Mouse (Mus musculus): ENCODE results near the gene Slc12a4. TPM values are rescaled to one million over a fixed set of nuclear protein-coding genes. Genes with fewer than 3 reads are reported as not detected.

Slc12a4 gene
- polyA plus RNA-seq, 1 experiment from 2014 or later, result 29.2 TPM

DNA sequence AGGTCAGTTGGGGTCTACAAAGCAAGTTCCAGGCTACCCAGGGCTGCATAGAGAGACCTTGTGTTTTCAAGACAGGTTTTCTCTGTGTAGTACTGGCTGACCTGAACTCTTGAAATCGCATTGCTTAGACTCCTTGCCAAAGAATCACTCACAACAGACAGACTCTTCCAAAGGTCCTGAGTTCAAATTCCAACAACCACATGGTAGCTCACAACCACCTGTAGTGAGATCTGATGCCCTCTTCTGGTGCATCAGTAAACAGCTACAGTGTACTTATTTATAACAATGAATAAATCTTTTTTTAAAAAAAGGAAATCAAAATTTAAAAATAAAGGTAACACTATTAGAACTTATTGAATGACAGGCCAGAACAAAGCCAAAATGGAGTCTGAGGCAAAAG, 15.2 kb upstream of the Slc12a4 start:
- TF ChIP-seq EP300 (IDR thresholded peaks at IDR 0.05) (no peak), CTCF (IDR thresholded peaks at IDR 0.05) (0 out of 2 replicates have a peak, but pooled peaks have one; percentile 11)
- Histone ChIP-seq H3K4me3 (ENCODE audit: low read depth, low read length) (no peak overlapping the region), H3K27me3 (replicated peaks; ENCODE audit: insufficient read depth, low read length) (no peaks in the 10 kb centered on the region), H3K4me2 (replicated peaks; ENCODE audit: low read depth, low read length) (no peak overlapping the region), H3K36me3 (ENCODE audit: insufficient read depth, low read length) (no peaks in the 10 kb centered on the region), H3K27ac (ENCODE audit: low read length) (no peak overlapping the region), H3K9ac (replicated peaks; ENCODE audit: low read depth) (no peak overlapping the region), H3K4me1 (ENCODE audit: insufficient read depth, low read depth, low read length) (no peaks in the 10 kb centered on the region), H3K9me3 (ENCODE audit: low read length) (no peaks in the 10 kb centered on the region)
- DNase-seq (ENCODE audit: low spot score), result no peak
- no peak for ATAC-seq
- 84% methylated on average over 1 of the region's 1 CpGs for WGBS

DNA sequence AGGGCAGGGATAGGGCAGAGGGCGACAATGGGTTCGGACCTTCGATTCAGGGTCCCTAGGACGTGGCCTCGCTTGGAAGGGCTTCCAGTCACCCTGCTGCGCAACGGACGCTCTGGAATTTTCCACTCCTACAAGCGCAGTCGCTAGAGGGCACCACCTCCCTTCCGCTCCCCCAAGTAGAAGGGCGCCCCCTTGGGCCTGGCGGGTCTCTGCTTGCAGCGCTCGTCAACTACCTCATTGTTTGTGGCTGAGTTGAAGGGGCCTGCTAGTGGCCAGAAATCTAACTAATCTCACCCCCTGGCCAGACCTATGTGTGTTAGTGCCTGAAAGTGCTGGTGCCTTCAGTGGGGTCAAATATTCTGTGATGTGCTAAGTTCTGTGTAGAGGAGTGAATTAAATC, 13.4 kb upstream of the Slc12a4 start, which contains the start of gene Dpep3:
Gene Dpep3 (minus strand): TSS at position 105 of the 400 bp plus-strand sequence.
- Histone ChIP-seq H3K4me3 (ENCODE audit: low read depth, low read length) (no peak within 1 kb of the TSS), H3K4me1 (ENCODE audit: insufficient read depth, low read depth, low read length) (no peaks in the 10 kb centered on the region), H3K4me2 (replicated peaks; ENCODE audit: low read depth, low read length) (no peak within 1 kb of the TSS), H3K27ac (ENCODE audit: low read length) (no peak within 1 kb of the TSS), H3K9ac (replicated peaks; ENCODE audit: low read depth) (no peak within 1 kb of the TSS), H3K27me3 (replicated peaks; ENCODE audit: insufficient read depth, low read length) (no peaks in the 10 kb centered on the region), H3K9me3 (ENCODE audit: low read length) (no peaks in the 10 kb centered on the region), H3K36me3 (ENCODE audit: insufficient read depth, low read length) (no peaks in the 10 kb centered on the region)
- ATAC-seq, result no peak
- no peak for TF ChIP-seq CTCF (IDR thresholded peaks at IDR 0.05)
- TF ChIP-seq EP300 (IDR thresholded peaks at IDR 0.05), result no peak
- WGBS, result 94% methylated on average over 15 of the region's 15 CpGs
- no peak for DNase-seq (ENCODE audit: low spot score)

DNA sequence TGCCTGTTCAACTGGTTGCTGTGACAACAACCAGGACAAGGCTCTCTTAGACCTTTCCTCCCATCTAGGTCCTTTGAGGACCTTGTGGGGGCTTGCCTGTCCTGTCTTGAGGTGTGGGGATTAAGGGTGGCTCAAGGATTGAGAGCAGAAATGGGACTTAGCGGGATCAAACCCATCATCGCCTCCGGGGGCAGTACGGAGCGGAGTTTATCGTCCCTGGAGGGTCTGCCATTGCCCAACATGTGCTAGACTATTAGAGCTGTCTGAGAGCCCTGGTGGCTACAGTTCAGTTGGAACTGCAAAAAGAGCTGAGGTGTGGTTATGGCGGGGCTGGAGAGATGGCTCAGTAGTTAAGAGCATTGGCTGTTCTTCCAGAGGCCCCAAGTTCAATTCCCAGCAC, 9.5 kb upstream of the Slc12a4 start:
- Histone ChIP-seq H3K27me3 (replicated peaks; ENCODE audit: insufficient read depth, low read length) (no peaks in the 10 kb centered on the region), H3K9ac (replicated peaks; ENCODE audit: low read depth) (no peak overlapping the region), H3K4me1 (ENCODE audit: insufficient read depth, low read depth, low read length) (no peaks in the 10 kb centered on the region), H3K4me2 (replicated peaks; ENCODE audit: low read depth, low read length) (no peak overlapping the region), H3K9me3 (ENCODE audit: low read length) (no peaks in the 10 kb centered on the region), H3K27ac (ENCODE audit: low read length) (no peak overlapping the region), H3K36me3 (ENCODE audit: insufficient read depth, low read length) (no peaks in the 10 kb centered on the region), H3K4me3 (ENCODE audit: low read depth, low read length) (no peak overlapping the region)
- WGBS, result 68% methylated on average over 7 of the region's 7 CpGs
- DNase-seq (ENCODE audit: low spot score), result no peak
- TF ChIP-seq CTCF (IDR thresholded peaks at IDR 0.05), result peak; percentile 28; the same call in 1 of the 2 replicates
- TF ChIP-seq EP300 (IDR thresholded peaks at IDR 0.05), result no peak
- ATAC-seq, result no peak

DNA sequence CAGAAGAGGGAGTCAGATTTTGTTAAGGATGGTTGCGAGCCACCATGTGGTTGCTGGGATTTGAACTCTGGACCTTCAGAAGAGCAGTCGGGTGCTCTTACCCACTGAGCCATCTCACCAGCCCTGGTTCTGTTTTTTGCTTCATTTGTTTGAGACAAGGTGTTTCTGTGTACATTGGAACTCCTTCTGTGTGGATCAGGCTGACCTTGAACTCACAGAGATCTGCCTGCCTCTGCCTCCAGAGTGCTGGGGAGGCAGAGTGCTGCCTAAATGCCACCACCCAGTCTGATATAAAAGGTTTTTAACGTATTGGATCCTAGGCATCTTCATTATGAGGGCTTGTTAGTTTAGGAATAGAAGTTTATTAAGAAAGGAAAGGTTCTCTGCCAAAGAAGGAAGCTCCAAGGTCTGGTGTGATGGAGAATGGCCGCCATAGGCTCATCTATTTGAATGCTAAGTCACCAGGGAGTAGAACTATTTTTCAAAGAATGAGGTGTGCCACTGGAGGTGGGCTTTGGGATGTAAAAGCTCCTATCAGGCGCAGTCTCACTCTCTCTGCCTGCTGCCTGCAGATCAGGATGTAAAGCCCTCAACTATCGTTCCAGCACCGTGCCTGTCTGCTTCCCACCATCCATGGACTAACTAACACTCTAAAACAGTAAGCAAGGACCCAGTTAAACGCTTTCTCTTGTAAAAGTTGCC, 5.3 kb upstream of the Slc12a4 start:
- Histone ChIP-seq H3K36me3 (ENCODE audit: insufficient read depth, low read length) (no peaks in the 10 kb centered on the region), H3K4me1 (ENCODE audit: insufficient read depth, low read depth, low read length) (no peaks in the 10 kb centered on the region; the same call in 1 of the 2 replicates), H3K4me3 (ENCODE audit: low read depth, low read length) (no peak overlapping the region), H3K27ac (ENCODE audit: low read length) (no peak overlapping the region), H3K9me3 (ENCODE audit: low read length) (no peaks in the 10 kb centered on the region), H3K4me2 (replicated peaks; ENCODE audit: low read depth, low read length) (no peak overlapping the region), H3K9ac (replicated peaks; ENCODE audit: low read depth) (no peak overlapping the region), H3K27me3 (replicated peaks; ENCODE audit: insufficient read depth, low read length) (no peaks in the 10 kb centered on the region)
- no peak for DNase-seq (ENCODE audit: low spot score)
- TF ChIP-seq EP300 (IDR thresholded peaks at IDR 0.05), result no peak
- no peak for TF ChIP-seq CTCF (IDR thresholded peaks at IDR 0.05)
- 78% methylated on average over 8 of the region's 8 CpGs for WGBS
- ATAC-seq, result no peak

DNA sequence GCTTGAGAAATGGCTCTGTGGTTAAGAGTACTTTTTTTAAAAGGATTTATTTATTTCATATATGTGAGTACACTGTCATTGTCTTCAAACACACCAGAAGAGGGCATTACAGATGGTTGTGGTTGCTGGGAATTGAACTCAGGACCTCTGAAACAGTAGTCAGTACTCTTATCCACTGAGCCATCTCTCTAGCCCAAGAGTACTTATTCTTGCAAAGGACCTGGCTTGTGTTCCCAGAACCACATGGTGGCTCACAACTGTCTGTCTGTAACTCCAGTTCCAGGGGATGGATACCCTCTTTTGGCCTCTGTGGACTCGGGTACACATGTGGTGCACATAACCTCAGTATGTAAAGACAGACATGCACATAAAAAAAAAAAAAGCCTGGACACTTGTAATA, 3.5 kb upstream of the Slc12a4 start:
- ATAC-seq (no peak), DNase-seq (ENCODE audit: low spot score) (no peak)
- Histone ChIP-seq H3K36me3 (ENCODE audit: insufficient read depth, low read length) (no peaks in the 10 kb centered on the region), H3K27me3 (replicated peaks; ENCODE audit: insufficient read depth, low read length) (no peaks in the 10 kb centered on the region), H3K9me3 (ENCODE audit: low read length) (no peaks in the 10 kb centered on the region), H3K4me2 (replicated peaks; ENCODE audit: low read depth, low read length) (no peak overlapping the region), H3K9ac (replicated peaks; ENCODE audit: low read depth) (no peak overlapping the region), H3K27ac (ENCODE audit: low read length) (no peak overlapping the region), H3K4me3 (ENCODE audit: low read depth, low read length) (no peak overlapping the region), H3K4me1 (ENCODE audit: insufficient read depth, low read depth, low read length) (peaks cover 5% of the 10 kb centered on the region; the same call in 1 of the 2 replicates)
- TF ChIP-seq EP300 (IDR thresholded peaks at IDR 0.05) (no peak), CTCF (IDR thresholded peaks at IDR 0.05) (no peak)
- 62% methylated on average over 1 of the region's 1 CpGs for WGBS

DNA sequence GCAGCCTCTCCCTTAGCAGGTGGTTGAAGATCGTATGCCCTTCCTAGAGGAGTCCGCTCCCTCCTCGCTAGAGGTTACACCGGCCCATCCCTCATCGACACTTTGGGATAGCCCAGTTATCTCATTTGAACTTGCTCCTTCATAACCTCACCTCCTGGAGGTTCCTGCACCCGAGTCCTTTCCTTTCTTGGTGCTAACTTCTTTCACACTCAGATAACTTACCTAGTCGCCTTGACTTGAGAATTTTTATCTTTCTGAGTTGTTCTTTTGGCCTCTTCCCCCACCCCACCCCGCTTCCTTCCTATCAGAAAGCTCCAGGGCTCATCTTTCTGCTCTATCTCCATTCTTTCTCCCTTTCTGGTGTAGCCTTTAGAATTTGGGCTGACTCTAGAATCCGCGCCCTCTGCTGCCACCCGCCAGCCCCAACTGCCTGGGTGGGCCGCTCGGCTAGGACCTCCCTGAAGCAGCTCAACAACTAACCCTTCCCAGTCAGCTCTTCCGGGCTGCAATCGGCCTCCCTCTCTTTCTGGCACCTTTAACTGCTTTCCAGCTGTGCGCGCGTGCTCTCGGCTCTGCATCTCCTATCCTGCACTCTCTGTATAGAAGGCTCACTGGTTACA, 905 bp upstream of the Slc12a4 start:
- peak overlapping the region; percentile 86; the same call in 1 of the 2 replicates for H3K4me3 ChIP-seq (ENCODE audit: low read depth, low read length)
- H3K27ac ChIP-seq (ENCODE audit: low read length), result no peak overlapping the region; the same call in 1 of the 2 replicates
- no peak overlapping the region for H3K9ac ChIP-seq (replicated peaks; ENCODE audit: low read depth)
- ATAC-seq, result peak; percentile 16; the same call in 1 of the 2 replicates
- no peaks in the 10 kb centered on the region for H3K36me3 ChIP-seq (ENCODE audit: insufficient read depth, low read length)
- H3K4me1 ChIP-seq (ENCODE audit: insufficient read depth, low read depth, low read length), result peaks cover 5% of the 10 kb centered on the region; the same call in 1 of the 2 replicates
- WGBS, result 12% methylated on average over 19 of the region's 19 CpGs
- TF ChIP-seq CTCF (IDR thresholded peaks at IDR 0.05), result no peak
- no peak for TF ChIP-seq EP300 (IDR thresholded peaks at IDR 0.05)
- H3K4me2 ChIP-seq (replicated peaks; ENCODE audit: low read depth, low read length), result peak overlapping the region; percentile 87
- peak; percentile 73 for DNase-seq (ENCODE audit: low spot score)
- H3K27me3 ChIP-seq (replicated peaks; ENCODE audit: insufficient read depth, low read length), result no peaks in the 10 kb centered on the region
- H3K9me3 ChIP-seq (ENCODE audit: low read length), result no peaks in the 10 kb centered on the region

All from lung, postnatal 0 days (tissue).